ENCODE assay signal across 16 mouse cellular contexts in the genomic region with DNA sequence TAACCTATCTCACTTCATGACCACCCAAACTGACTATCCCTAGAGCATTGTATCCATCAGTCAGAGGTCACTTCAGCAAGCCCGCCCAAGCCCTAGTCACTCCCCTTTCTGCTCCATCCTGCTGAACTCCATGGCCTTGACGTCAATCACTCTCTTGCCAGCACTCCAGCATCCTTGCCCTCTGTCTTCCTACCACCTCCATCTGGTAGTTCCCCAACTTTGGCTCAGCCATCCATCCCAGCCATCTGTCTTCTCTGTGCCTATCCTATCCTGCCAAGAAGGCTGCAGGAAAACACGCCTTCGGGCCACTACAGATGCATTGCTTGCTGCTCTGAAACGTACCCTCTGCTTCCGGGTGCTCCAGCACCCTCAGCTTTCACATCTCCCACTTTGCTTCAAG. TPM values are rescaled to one million over a fixed set of nuclear protein-coding genes. Genes with fewer than 3 reads are reported as not detected.
DNase-seq lines count a peak whose midpoint lies in the region; ATAC-seq and TF ChIP-seq lines count a peak whose summit lies in the region.
"Had no signal": no experiment of that assay in that cellular context is flagged by ENCODE, and none has a peak within 500 bp of the region (broad histone marks: within the 10 kb centered on the region; RNA-seq: fewer than 3 reads in every experiment).

No protein-coding gene starts in this region.

- H3K27ac ChIP-seq in forebrain, embryonic 14.5 days (ENCODE audit: low read depth, low read length): no peak overlapping the region
- no peak overlapping the region for H3K27ac ChIP-seq in forebrain, embryonic 12.5 days
- no peak overlapping the region for H3K27ac ChIP-seq in midbrain, postnatal 0 days (ENCODE audit: low read depth, low read length)
- H3K27ac ChIP-seq in midbrain, embryonic 14.5 days (replicated peaks; ENCODE audit: low read depth, low read length): no peak overlapping the region
- H3K27ac ChIP-seq: embryonic facial prominence, embryonic 12.5 days; heart, adult 2 months; kidney, embryonic 15.5 days; liver, embryonic 15.5 days; neural tube, embryonic 15.5 days had no signal

- no peak overlapping the region for H3K4me3 ChIP-seq in forebrain, embryonic 14.5 days (ENCODE audit: low read depth, low read length)
- no peak overlapping the region for H3K4me3 ChIP-seq in forebrain, embryonic 12.5 days (replicated peaks)
- no peak overlapping the region for H3K4me3 ChIP-seq in midbrain, postnatal 0 days (ENCODE audit: low read depth, low read length)
- no peak overlapping the region for H3K4me3 ChIP-seq in midbrain, embryonic 14.5 days (replicated peaks; ENCODE audit: low read depth, low read length)
- H3K4me3 ChIP-seq: embryonic facial prominence, embryonic 12.5 days; heart, adult 2 months; kidney, embryonic 15.5 days; liver, embryonic 15.5 days; neural tube, embryonic 15.5 days had no signal

- TF ChIP-seq CTCF in midbrain, postnatal 0 days (IDR thresholded peaks at IDR 0.05): no peak

- peak; percentile 42 for ATAC-seq in forebrain, embryonic 14.5 days
- ATAC-seq in forebrain, embryonic 12.5 days (ENCODE audit: low FRiP score): no peak
- peak; percentile 54; the same call in 1 of the 2 replicates for ATAC-seq in midbrain, postnatal 0 days (ENCODE audit: low FRiP score)
- ATAC-seq in midbrain, embryonic 14.5 days (ENCODE audit: low FRiP score, low TSS enrichment): no peak
- ATAC-seq: activated CD4-positive, CD25-positive, alpha-beta regulatory T cell, adult 4 months had no signal

- no peaks in the 10 kb centered on the region for H3K4me1 ChIP-seq in forebrain, embryonic 14.5 days (ENCODE audit: control insufficient read depth, insufficient read depth, low read length)
- no peaks in the 10 kb centered on the region for H3K4me1 ChIP-seq in forebrain, embryonic 12.5 days
- H3K4me1 ChIP-seq in midbrain, postnatal 0 days (ENCODE audit: insufficient read depth, low read length): no peaks in the 10 kb centered on the region
- H3K4me1 ChIP-seq in midbrain, embryonic 14.5 days (ENCODE audit: control insufficient read depth, insufficient read depth, low read length): no peaks in the 10 kb centered on the region
- H3K4me1 ChIP-seq: embryonic facial prominence, embryonic 12.5 days; kidney, embryonic 15.5 days; liver, embryonic 15.5 days; neural tube, embryonic 15.5 days had no signal

- no peaks in the 10 kb centered on the region for H3K36me3 ChIP-seq in forebrain, embryonic 14.5 days (ENCODE audit: control insufficient read depth, insufficient read depth, low read length)
- no peaks in the 10 kb centered on the region for H3K36me3 ChIP-seq in forebrain, embryonic 12.5 days (replicated peaks)
- H3K36me3 ChIP-seq in midbrain, postnatal 0 days (ENCODE audit: insufficient read depth, low read length): no peaks in the 10 kb centered on the region
- H3K36me3 ChIP-seq in midbrain, embryonic 14.5 days (ENCODE audit: control insufficient read depth, insufficient read depth, low read length): no peaks in the 10 kb centered on the region
- H3K36me3 ChIP-seq: embryonic facial prominence, embryonic 12.5 days; kidney, embryonic 15.5 days; liver, embryonic 15.5 days; neural tube, embryonic 15.5 days had no signal

- no peaks in the 10 kb centered on the region for H3K9me3 ChIP-seq in forebrain, embryonic 14.5 days (replicated peaks; ENCODE audit: control insufficient read depth, low read length)
- H3K9me3 ChIP-seq in forebrain, embryonic 12.5 days: no peaks in the 10 kb centered on the region
- H3K9me3 ChIP-seq in midbrain, postnatal 0 days (ENCODE audit: low read length): no peaks in the 10 kb centered on the region
- H3K9me3 ChIP-seq in midbrain, embryonic 14.5 days (ENCODE audit: control insufficient read depth, low read length): no peaks in the 10 kb centered on the region
- H3K9me3 ChIP-seq: embryonic facial prominence, embryonic 12.5 days; kidney, embryonic 15.5 days; liver, embryonic 15.5 days; neural tube, embryonic 15.5 days had no signal

- H3K27me3 ChIP-seq in forebrain, embryonic 14.5 days (replicated peaks; ENCODE audit: control insufficient read depth, insufficient read depth, low read length): no peaks in the 10 kb centered on the region
- no peaks in the 10 kb centered on the region for H3K27me3 ChIP-seq in forebrain, embryonic 12.5 days
- H3K27me3 ChIP-seq in midbrain, postnatal 0 days (ENCODE audit: insufficient read depth, low read length): no peaks in the 10 kb centered on the region
- no peaks in the 10 kb centered on the region for H3K27me3 ChIP-seq in midbrain, embryonic 14.5 days (ENCODE audit: control insufficient read depth, insufficient read depth, low read length)
- H3K27me3 ChIP-seq: embryonic facial prominence, embryonic 12.5 days; kidney, embryonic 15.5 days; liver, embryonic 15.5 days; neural tube, embryonic 15.5 days had no signal

- no peak overlapping the region for H3K4me2 ChIP-seq in forebrain, embryonic 14.5 days (ENCODE audit: low read length)
- no peak overlapping the region for H3K4me2 ChIP-seq in forebrain, embryonic 12.5 days
- no peak overlapping the region for H3K4me2 ChIP-seq in midbrain, postnatal 0 days (ENCODE audit: low read depth, low read length, poor library complexity, severe bottlenecking)
- no peak overlapping the region for H3K4me2 ChIP-seq in midbrain, embryonic 14.5 days (ENCODE audit: low read length)
- H3K4me2 ChIP-seq: embryonic facial prominence, embryonic 12.5 days; kidney, embryonic 15.5 days; liver, embryonic 15.5 days; neural tube, embryonic 15.5 days had no signal

- 75% methylated on average over 6 of the region's 6 CpGs for WGBS in forebrain, embryonic 14.5 days
- WGBS in forebrain, embryonic 12.5 days: 89% methylated on average over 6 of the region's 6 CpGs
- WGBS in midbrain, postnatal 0 days: 85% methylated on average over 6 of the region's 6 CpGs
- 85% methylated on average over 6 of the region's 6 CpGs for WGBS in midbrain, embryonic 14.5 days

- peak; percentile 53 for DNase-seq in forebrain, embryonic 14.5 days (ENCODE audit: low spot score)
- peak; percentile 78 for DNase-seq in midbrain, postnatal 0 days (ENCODE audit: low spot score)
- no peak for DNase-seq in midbrain, embryonic 14.5 days
- peak; percentile 92 to 94 for DNase-seq in cerebellum, postnatal 25 days
- DNase-seq in layer of hippocampus, postnatal 36 days: peak; percentile 62 to 65
- DNase-seq in gastrocnemius, adult 18-20 months (ENCODE audit: low spot score): no peak
- no peak for DNase-seq in thymus, postnatal 0 days (ENCODE audit: low spot score)
- DNase-seq: heart, adult 2 months; heart, postnatal 14 days; lung, postnatal 4 days had no signal

- no peak overlapping the region for H3K9ac ChIP-seq in forebrain, embryonic 14.5 days (ENCODE audit: low read length)
- no peak overlapping the region for H3K9ac ChIP-seq in forebrain, embryonic 12.5 days
- H3K9ac ChIP-seq in midbrain, postnatal 0 days (replicated peaks; ENCODE audit: low read length, poor library complexity, severe bottlenecking): no peak overlapping the region
- H3K9ac ChIP-seq in midbrain, embryonic 14.5 days (replicated peaks; ENCODE audit: low read length): no peak overlapping the region
- H3K9ac ChIP-seq: embryonic facial prominence, embryonic 12.5 days; kidney, embryonic 15.5 days; liver, embryonic 15.5 days; neural tube, embryonic 15.5 days had no signal

RNA-seq across cellular contexts. Expression of a gene that starts 23.2 kb away (rescaled TPM):
- 318 and 353 TPM in 2 replicates for polyA plus RNA-seq in forebrain, embryonic 14.5 days (2014; fragmentation: Nextera tagmentation; extraction: Ambion mirVana)
- polyA plus RNA-seq in forebrain, embryonic 12.5 days (2016; fragmentation: Nextera tagmentation; extraction: Ambion mirVana): 214 and 215 TPM in 2 replicates
- total RNA-seq in midbrain, postnatal 0 days (2014; rRNA removed): 121 and 124 TPM in 2 replicates
- 195 and 210 TPM in 2 replicates for polyA plus RNA-seq in midbrain, postnatal 0 days (2015; fragmentation: Nextera tagmentation; extraction: Ambion mirVana)
- polyA plus RNA-seq in midbrain, embryonic 14.5 days (2014; fragmentation: Nextera tagmentation; extraction: Ambion mirVana): 280 and 285 TPM in 2 replicates
- total RNA-seq in layer of hippocampus, postnatal 36 days (2021): 100 to 1,000 TPM; 120 to 137 TPM
- total RNA-seq in gastrocnemius, adult 18-20 months (2021): 100 to 1,000 TPM; 146 to 157 TPM
- 140 and 150 TPM in 2 replicates for polyA plus RNA-seq in thymus, postnatal 0 days (2015; fragmentation: Nextera tagmentation; extraction: Ambion mirVana)

RNA-seq across cellular contexts. Expression of a gene that starts 41.3 kb away (rescaled TPM):
- 0.89 and 1.2 TPM in 2 replicates for polyA plus RNA-seq in forebrain, embryonic 14.5 days (2014; fragmentation: Nextera tagmentation; extraction: Ambion mirVana)
- polyA plus RNA-seq in forebrain, embryonic 12.5 days (2016; fragmentation: Nextera tagmentation; extraction: Ambion mirVana): 0.69 and 0.82 TPM in 2 replicates
- 0.24 and 1.1 TPM in 2 replicates for total RNA-seq in midbrain, postnatal 0 days (2014; rRNA removed)
- polyA plus RNA-seq in midbrain, postnatal 0 days (2015; fragmentation: Nextera tagmentation; extraction: Ambion mirVana): 0.34 and 0.39 TPM in 2 replicates
- polyA plus RNA-seq in midbrain, embryonic 14.5 days (2014; fragmentation: Nextera tagmentation; extraction: Ambion mirVana): 0.26 and 0.30 TPM in 2 replicates
- total RNA-seq in layer of hippocampus, postnatal 36 days (2021): under 1 TPM; 0.47 to 0.78 TPM
- total RNA-seq in gastrocnemius, adult 18-20 months (2021): under 1 TPM; 0.14 to 0.33 TPM
- polyA plus RNA-seq in thymus, postnatal 0 days (2015; fragmentation: Nextera tagmentation; extraction: Ambion mirVana): 0.19 and 0.26 TPM in 2 replicates
- polyA plus RNA-seq: activated CD4-positive, CD25-positive, alpha-beta regulatory T cell, adult 4 months; liver, embryonic 15.5 days had no signal

Comparison
In these comparisons a context has a peak if more than half of its experiments do, and no peak if none do; other contexts are left out.
1. ATAC-seq: peak in forebrain, embryonic 14.5 days (single experiment) and midbrain, postnatal 0 days (single experiment); none in forebrain, embryonic 12.5 days (single experiment) and midbrain, embryonic 14.5 days (single experiment).
2. DNase-seq: peak in forebrain, embryonic 14.5 days (single experiment), midbrain, postnatal 0 days (single experiment), cerebellum, postnatal 25 days (2 of 2) and layer of hippocampus, postnatal 36 days (2 of 2); none in midbrain, embryonic 14.5 days (single experiment), gastrocnemius, adult 18-20 months (single experiment) and thymus, postnatal 0 days (single experiment).